Mouse (Mus musculus) kidney, postnatal 36 days (tissue): Measurements from ENCODE around the gene Nme1.

Experiments used
- DNase-seq, 2 experiments: peaks; one replicate each; pipeline ENCODE4 v3.0.0; 2021 to 2022; ENCODE audit warnings: mixed read lengths in 2 of 2

Nme1 gene

DNA sequence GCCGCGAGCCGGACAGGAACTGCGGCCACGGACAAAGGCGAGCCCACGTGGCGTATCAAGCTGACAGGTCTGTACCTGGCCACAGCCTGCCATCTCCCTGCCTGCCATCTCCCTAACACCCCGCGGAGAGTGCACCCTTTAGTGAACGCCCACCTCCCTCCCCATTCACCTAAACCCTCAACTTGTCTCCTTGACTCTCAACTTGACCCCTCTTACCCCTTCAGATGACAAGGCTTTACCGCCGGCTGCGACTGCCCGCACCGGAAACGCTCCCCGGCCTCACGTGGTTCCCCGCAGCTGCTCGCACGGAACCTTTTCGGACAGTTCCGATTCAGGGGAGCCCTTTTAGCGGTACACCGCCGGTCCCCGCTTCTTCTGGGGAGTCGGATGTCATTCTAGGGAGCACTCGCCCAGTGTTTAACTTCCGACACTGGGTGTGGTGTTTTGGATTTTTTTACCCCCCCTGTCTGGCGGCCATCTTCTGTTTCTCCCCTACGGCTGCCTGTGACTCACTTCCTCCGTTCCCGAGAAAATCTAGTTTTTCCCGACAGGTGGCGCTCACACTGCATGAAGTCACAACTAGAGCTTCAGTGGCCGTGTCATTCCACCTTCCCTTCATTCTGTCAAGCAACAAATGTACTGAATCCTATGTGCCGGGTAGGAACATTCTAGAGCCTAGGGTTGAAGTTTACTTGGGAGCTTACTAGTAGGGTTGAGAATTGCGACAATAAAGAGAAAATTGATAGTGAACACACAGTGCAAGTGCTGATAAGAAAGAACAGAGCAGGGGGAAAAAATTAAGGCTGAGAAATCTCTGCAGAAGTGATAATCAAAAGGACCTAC is at the start of gene Nme1, which contains the start of gene Gm20390:
Gene Nme1 (minus strand): TSS at position 517 of the 843 bp plus-strand sequence.
Gene Gm20390 (minus strand): TSS at position 289 of the 843 bp plus-strand sequence.
- DNase-seq = peak; percentile 98

DNA sequence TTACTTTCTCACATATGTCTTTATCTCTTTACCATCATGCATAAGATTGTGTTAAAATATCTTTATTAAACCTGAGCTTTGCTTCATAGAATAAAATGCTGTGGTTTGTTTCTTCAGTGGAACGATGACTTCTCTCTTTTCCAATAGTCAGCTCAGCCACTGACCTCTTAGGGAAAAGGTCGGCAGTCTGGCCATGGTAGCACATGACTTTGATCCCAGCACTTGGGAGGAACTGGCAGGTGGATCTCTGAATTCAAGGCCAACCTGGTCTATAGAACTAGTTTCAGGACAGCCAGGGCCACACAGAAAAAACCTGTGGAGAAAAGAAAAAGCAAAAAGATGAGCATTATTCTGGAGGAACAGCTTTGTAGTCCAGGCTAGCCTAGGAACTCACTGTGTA is 35.0 kb upstream of the Nme1 start:
- DNase-seq = peak in 1 of 2 experiments; percentile 40

- DNase-seq = peak in 1 of 2 experiments; percentile 39
These were observed 31.0 kb upstream of the Nme1 start for GRCm38 (mm10) chr11:93999276-93999675.

- DNase-seq = peak; percentile 88 to 93
These were observed 28.9 kb upstream of the Nme1 start for GRCm38 (mm10) chr11:93997141-93997775.

DNA sequence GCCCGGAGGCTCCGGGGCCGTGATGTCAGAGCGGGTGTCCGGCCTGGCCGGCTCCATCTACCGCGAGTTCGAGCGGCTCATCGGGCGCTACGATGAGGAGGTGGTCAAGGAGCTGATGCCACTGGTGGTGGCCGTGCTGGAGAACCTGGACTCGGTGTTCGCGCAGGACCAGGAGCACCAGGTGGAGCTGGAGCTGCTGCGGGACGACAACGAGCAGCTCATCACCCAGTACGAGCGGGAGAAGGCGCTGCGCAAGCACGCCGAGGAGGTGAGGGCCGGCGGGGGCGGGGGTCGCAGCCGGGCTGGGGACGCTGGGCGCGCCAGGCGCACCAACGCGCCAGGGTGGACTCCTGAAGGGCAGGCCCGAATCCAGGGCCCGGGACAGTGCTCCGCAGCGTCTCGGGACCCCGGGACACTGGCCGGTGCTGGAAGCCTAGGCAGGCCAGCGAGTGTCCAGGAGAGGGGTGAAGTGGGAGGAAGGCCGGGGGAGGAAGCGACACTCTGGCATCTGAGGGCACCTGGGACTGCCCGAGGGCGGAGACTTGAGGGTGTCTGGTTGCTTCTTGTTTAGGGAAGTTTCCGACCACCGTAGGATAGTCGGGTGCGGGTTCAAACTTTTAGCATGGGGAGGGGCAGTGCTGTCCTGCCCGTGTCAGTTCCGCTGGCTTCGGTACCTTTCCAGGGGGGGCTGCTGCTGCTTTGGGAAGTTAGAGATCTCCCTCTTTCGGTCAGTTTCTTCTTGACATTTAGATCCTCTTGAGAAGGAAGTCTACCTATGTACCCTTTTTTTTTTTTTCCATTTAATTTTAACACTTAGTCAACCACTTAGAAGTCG is 28.2 kb upstream of the Nme1 start:
- DNase-seq = peak; percentile 53 to 65

- peak; percentile 95 to 96 for DNase-seq
These were observed 27.5 kb upstream of the Nme1 start, which contains the start of gene Spag9 for GRCm38 (mm10) chr11:93995720-93996305. TSS of gene Spag9 (plus strand) at chr11:93996091.

DNA sequence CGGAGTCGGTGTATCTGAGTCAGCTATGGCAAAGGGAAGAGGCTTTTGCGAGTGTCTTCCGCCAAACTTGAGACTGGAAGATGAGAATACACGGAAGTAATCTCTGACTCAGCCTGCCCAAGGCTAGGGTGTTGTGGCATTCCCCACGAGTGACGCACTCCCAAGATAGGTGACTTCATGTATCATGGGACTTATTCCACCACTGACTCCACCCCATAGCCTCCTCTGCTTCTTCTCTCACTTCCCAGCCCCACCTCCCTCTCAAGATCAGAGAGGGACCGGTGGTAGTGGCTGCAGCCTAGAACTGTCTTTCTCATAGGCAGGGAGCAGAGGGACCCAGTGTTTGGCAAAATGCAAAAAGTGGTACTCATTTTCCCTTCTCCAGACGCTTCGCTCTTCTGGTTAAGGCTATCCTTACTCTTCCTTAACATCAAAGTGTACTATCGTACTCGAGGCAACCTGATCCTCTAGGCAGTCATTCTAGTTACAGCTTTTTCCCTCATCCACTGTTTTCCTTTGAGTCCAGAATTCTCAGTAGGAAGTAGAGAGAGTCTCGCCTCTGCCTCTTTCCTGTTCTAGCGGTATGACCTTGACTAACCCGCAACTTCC is 26.9 kb upstream of the Nme1 start:
- peak; percentile 87 to 95 for DNase-seq

GRCm38 (mm10) chr11:93994531-93994930 is 26.2 kb upstream of the Nme1 start:
- no peak for DNase-seq

GRCm38 (mm10) chr11:93988328-93989062 is 20.2 kb upstream of the Nme1 start:
- peak; percentile 73 to 76 for DNase-seq

GRCm38 (mm10) chr11:93987625-93988327 is 19.5 kb upstream of the Nme1 start:
- DNase-seq = peak; percentile 32 to 56

DNA sequence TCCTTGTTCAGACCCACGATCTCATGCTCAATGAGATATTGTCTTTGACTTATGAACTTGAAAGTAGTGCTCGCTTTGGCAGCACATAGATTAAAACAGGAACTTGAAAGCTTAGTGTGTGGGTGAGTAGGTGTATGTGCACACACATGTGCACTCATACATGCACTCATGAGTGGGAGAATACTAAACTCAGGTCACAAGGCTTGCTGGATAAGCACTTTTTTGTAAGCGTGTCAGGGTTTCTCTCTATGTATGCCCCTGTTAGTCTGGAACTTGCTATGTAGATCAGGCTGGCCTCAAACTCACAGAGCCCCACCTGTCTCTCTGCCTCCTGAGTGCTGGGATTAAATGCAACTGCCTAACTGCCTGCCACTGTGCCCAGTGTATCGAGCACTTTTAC is 18.7 kb upstream of the Nme1 start:
- no peak for DNase-seq

DNA sequence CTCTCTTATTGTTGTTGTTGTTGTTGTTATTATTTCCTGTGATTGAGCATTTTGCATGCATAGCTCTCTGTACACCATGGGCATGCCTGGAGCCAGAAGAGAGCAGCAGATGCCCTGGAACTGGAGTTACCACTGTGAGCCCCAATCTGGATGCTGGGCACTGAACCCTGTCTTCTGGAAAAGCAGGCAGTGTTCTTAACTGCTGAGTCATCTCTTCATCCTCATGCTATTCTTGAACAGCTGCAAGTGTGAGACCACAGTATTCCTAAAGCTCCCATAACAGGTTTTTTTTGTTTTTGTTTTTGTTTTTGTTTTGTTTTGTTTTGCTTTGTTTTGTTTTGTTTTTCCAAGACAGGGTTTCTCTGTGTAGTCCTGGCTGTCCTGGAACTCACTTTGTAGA is 18.0 kb upstream of the Nme1 start:
- no peak for DNase-seq

GRCm38 (mm10) chr11:93985265-93985664 is 16.9 kb upstream of the Nme1 start:
- DNase-seq = no peak

DNA sequence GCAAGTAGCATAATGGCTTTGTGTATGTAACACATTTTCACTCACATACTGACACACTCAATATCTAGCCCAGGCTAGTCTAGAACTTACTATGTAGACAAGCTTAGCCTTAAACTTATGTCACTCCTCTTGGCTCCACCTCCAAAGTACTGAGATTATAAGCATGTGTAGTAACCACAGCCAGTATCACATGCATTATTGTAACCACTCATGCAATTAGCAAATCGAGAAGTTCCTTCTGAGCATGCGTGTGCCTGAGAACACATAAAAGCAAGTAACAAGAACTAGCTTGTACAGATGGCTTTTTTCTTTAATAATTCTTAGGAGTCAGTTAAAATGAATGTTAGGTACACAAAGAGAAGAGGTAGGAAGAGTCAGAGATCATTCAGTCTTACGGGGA is 16.3 kb upstream of the Nme1 start:
- no peak for DNase-seq

DNA sequence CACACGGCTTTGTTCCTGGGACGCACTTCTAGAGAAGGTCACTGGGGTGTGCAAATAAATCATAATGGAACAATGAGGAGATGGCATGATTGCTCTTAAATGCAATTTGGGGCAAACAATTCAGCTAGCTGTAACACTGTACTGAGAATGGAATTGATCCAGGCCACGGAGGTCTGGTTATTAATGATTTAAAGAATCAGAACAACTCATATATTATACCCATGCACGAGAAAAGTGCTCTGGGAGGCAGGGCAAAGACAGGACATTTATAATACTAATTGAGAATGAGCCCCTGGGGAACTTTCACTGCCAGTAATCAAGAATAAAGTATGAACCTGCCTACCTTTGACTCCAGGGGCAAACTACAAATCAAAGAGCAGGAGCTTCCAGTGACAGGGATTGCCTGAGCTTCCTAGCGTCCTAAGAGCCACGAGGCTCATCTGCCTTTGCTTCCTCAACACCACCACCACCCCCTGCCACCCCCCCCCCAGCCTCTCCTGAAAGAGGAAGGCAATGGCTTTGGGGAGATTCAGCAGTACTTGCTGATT is 11.3 kb upstream of the Nme1 start:
- DNase-seq = peak in 1 of 2 experiments; percentile 34

DNA sequence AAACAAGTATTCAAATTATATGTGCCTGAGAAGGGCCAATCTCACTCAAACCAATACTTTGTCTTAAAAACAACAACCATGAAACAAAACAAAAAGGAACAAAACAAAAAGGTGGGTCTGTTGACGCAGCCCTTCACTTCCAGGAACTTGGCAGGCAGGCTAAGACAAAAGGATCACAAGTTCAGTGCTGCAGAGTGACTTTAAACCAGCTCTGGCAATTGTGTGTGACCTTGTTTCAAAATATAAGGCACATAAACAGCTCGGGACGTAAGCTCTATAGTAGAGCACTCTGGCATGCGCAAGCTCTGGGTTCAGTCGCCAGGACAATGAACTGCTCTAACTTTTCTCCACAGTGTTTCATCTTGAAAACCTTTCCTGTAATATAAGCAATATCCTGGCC is 4.6 kb upstream of the Nme1 start:
- DNase-seq = no peak

DNA sequence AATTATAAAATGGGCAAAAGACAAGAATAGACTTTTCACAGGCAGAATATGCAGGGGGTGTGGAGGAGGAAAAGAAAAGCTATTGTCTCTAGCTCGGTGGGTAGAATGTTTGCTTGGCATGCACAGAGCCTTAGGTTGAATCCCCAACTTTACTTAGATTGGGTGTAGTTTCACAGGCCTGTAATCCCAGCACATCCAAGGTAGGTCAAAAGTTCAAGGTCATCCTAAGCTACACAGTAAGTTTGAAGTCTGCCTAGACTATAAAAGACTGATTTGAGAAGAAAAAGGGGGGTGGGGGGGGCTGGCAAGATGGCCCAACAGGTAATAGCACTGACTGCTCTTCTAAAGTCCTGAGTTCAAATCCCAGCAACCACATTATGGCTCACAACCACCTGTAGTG is 1.5 kb upstream of the Nme1 start:
- DNase-seq = no peak

GRCm38 (mm10) chr11:93969171-93969570 is 850 bp upstream of the Nme1 start:
- no peak for DNase-seq

DNA sequence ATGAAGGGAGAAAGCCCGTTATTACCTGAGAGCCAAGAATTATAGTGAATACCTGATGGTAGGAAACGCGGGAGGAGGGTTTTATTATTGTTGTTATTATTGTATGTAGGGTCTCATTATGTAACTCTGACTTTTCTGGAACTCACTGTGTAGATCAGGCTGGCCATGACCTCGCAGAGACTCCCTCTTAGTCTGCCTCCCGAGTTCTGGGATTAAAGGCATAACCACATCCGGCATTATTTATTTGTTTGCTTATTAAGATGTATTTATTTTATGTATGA is 467 bp upstream of the Nme1 start:
- no peak for DNase-seq

DNA sequence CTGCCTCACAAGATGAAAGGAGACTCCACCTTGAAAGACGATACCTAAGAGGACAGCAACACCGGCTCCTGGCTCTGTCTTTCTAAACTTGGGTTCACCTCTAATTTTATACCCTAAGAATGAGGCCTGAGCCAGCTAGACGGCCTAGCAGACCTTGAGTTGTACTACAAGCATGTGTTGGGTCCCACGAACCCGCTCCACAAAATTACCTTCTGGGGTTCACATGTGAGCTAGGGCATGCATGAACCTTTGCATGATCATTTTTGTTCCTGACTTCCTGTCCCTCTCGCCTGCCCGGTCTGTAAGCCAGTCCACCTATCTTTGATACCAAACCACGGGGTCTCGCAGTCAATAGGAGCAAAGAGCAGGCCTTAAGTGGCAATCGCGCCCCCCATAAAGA is 940 bp downstream of the Nme1 start:
- DNase-seq = no peak

GRCm38 (mm10) chr11:93965391-93965790 is 2.9 kb downstream of the Nme1 start:
- DNase-seq = no peak
